Mouse (Mus musculus): ENCODE measurements around the gene Pfkfb4.

Pfkfb4 gene

GRCm38 (mm10) chr9:108996411-108996810, 4.8 kb downstream of the Pfkfb4 start:
- no peak for DNase-seq

- peak; percentile 44 to 51 for DNase-seq
Measured at GRCm38 (mm10) chr9:108998287-108999166, 6.9 kb downstream of the Pfkfb4 start.

- DNase-seq, result peak; percentile 74 to 82
Measured at GRCm38 (mm10) chr9:108999167-108999526, 7.6 kb downstream of the Pfkfb4 start.

- peak; percentile 76 to 82 for DNase-seq
Measured at GRCm38 (mm10) chr9:109000726-109001125, 9.1 kb downstream of the Pfkfb4 start.

GRCm38 (mm10) chr9:109003201-109003600, 11.6 kb downstream of the Pfkfb4 start:
- peak; percentile 68 to 77 for DNase-seq

- DNase-seq, result no peak
Measured at GRCm38 (mm10) chr9:109007025-109007780, 15.6 kb downstream of the Pfkfb4 start.

GRCm38 (mm10) chr9:109008081-109008480, 16.5 kb downstream of the Pfkfb4 start:
- DNase-seq, result no peak

GRCm38 (mm10) chr9:109008994-109009635, 17.5 kb downstream of the Pfkfb4 start:
- DNase-seq, result no peak

GRCm38 (mm10) chr9:109009636-109010315, 18.2 kb downstream of the Pfkfb4 start:
- DNase-seq, result peak; percentile 45 to 48

GRCm38 (mm10) chr9:109010316-109010690, 18.7 kb downstream of the Pfkfb4 start:
- DNase-seq, result no peak

- peak in 1 of 2 experiments; percentile 6 for DNase-seq
Measured at GRCm38 (mm10) chr9:109015397-109015796, 23.8 kb downstream of the Pfkfb4 start.

- DNase-seq, result no peak
Measured at GRCm38 (mm10) chr9:109016973-109017604, 25.5 kb downstream of the Pfkfb4 start.

- DNase-seq, result no peak
Measured at GRCm38 (mm10) chr9:109021428-109021827, 29.9 kb downstream of the Pfkfb4 start.

GRCm38 (mm10) chr9:109022866-109023685, 31.5 kb downstream of the Pfkfb4 start:
- no peak for DNase-seq

- peak; percentile 72 to 77 for DNase-seq
Measured at GRCm38 (mm10) chr9:109027521-109027920, 35.9 kb downstream of the Pfkfb4 start.

- no peak for DNase-seq
Measured at GRCm38 (mm10) chr9:109028421-109028820, 36.8 kb downstream of the Pfkfb4 start.

GRCm38 (mm10) chr9:109028919-109029318, 37.3 kb downstream of the Pfkfb4 start:
- no peak for DNase-seq

- no peak for DNase-seq
Measured at GRCm38 (mm10) chr9:109030312-109030711, 38.7 kb downstream of the Pfkfb4 start.

GRCm38 (mm10) chr9:109031001-109031400, 39.4 kb downstream of the Pfkfb4 start:
- no peak for DNase-seq

GRCm38 (mm10) chr9:109031686-109032085, 40.1 kb downstream of the Pfkfb4 start:
- DNase-seq, result no peak

- DNase-seq, result no peak
Measured at GRCm38 (mm10) chr9:109032435-109032834, 40.9 kb downstream of the Pfkfb4 start.
